Mouse (Mus musculus): ENCODE measurements around the gene Hoxa10.

- TF ChIP-seq CTCF (IDR thresholded peaks at IDR 0.05; ENCODE audit: borderline replicate concordance, insufficient read depth, low read depth, low read length) (no peak), POLR2A (IDR thresholded peaks at IDR 0.05; ENCODE audit: borderline replicate concordance, insufficient read depth, low read length) (no peak)
These were observed 11.5 kb upstream of the Hoxa10 start for GRCm38 (mm10) chr6:52252016-52252774.
